Mouse (Mus musculus) limb, embryonic 15.5 days (tissue): ENCODE measurements around the gene Tjp1. TPM values are rescaled to one million over a fixed set of nuclear protein-coding genes. Genes with fewer than 3 reads are reported as not detected.

ENCODE experiments used
- ATAC-seq: fragments of 200-750 bp; cut with Nextera tagmentation; 2 replicates; pipeline ENCODE4 v1.8.0; 2017; ENCODE audit warnings: low read depth, moderate TSS enrichment; ENCODE audit not compliant: insufficient number of reproducible peaks, low FRiP score, low TSS enrichment
- H3K27ac ChIP-seq: fragments of 300-500 bp; sonication (generic); 2 replicates; pipeline ENCODE4 v1.5.1; 2015; ENCODE audit warnings: moderate library complexity, mild to moderate bottlenecking, inconsistent platforms
- H3K27me3 ChIP-seq: fragments of 300-500 bp; sonication (generic); 2 replicates; pipeline ENCODE4 v1.6.1; 2015; ENCODE audit warnings: inconsistent platforms
- H3K36me3 ChIP-seq: fragments of 300-500 bp; sonication (generic); 2 replicates; pipeline ENCODE4 v1.6.1; 2015; ENCODE audit warnings: inconsistent platforms
- H3K4me1 ChIP-seq: fragments of 300-500 bp; sonication (generic); 2 replicates; pipeline ENCODE4 v1.6.1; 2015; ENCODE audit warnings: inconsistent platforms
- H3K4me2 ChIP-seq: fragments of 300-500 bp; sonication (generic); 2 replicates; pipeline ENCODE4 v1.6.1; 2015; ENCODE audit warnings: mild to moderate bottlenecking, inconsistent platforms
- H3K4me3 ChIP-seq: fragments of 300-500 bp; sonication (generic); 2 replicates; pipeline ENCODE4 v1.5.1; 2015; ENCODE audit warnings: mild to moderate bottlenecking, inconsistent platforms
- H3K9ac ChIP-seq: fragments of 300-500 bp; sonication (generic); 2 replicates; pipeline ENCODE4 v1.6.1; 2015; ENCODE audit warnings: inconsistent platforms
- H3K9me3 ChIP-seq: fragments of 300-500 bp; sonication (generic); 2 replicates; pipeline ENCODE4 v1.6.1; 2016; ENCODE audit warnings: inconsistent platforms
- WGBS: fragments of 180-500 bp; shearing (Covaris S2); methylation state at CpG from one replicate; pipeline ENCODE4 v1.1.7; 2015; 5-methylcytosine and 5-hydroxymethylcytosine counted together
- polyA plus RNA-seq: library from polyadenylated mRNA; unstranded; fragments of >200 nt; fragmentation: Nextera tagmentation; extraction: Ambion mirVana; gene quantifications from 2 replicates; pipeline ENCODE4 v1.2.1, GENCODE M21; 2015

The Tjp1 gene
- polyA plus RNA-seq, 1 experiment from 2014 or later, result 25.1 TPM

- Histone ChIP-seq H3K27me3 (no peaks in the 10 kb centered on the region), H3K9ac (no peak overlapping the region), H3K4me2 (no peak overlapping the region), H3K9me3 (no peaks in the 10 kb centered on the region), H3K27ac (no peak overlapping the region), H3K4me1 (no peaks in the 10 kb centered on the region), H3K36me3 (peaks cover 51% of the 10 kb centered on the region), H3K4me3 (no peak overlapping the region)
- 88% methylated on average over 7 of the region's 7 CpGs for WGBS
- ATAC-seq, result no peak
Measured at GRCm38 (mm10) chr7:65337581-65338270, 189.9 kb downstream of the Tjp1 start.

- H3K9ac ChIP-seq, result no peak overlapping the region
- no peak for ATAC-seq
- H3K36me3 ChIP-seq, result peaks cover 42% of the 10 kb centered on the region
- H3K4me2 ChIP-seq, result no peak overlapping the region
- H3K27ac ChIP-seq, result no peak overlapping the region
- no peaks in the 10 kb centered on the region for H3K27me3 ChIP-seq
- H3K4me3 ChIP-seq, result no peak overlapping the region
- 80% methylated on average over 2 of the region's 2 CpGs for WGBS
- H3K9me3 ChIP-seq, result no peaks in the 10 kb centered on the region
- no peaks in the 10 kb centered on the region for H3K4me1 ChIP-seq
Measured at GRCm38 (mm10) chr7:65333081-65333760, 194.4 kb downstream of the Tjp1 start.

- Histone ChIP-seq H3K4me1 (no peaks in the 10 kb centered on the region), H3K36me3 (peaks cover 47% of the 10 kb centered on the region), H3K9ac (no peak overlapping the region), H3K27ac (no peak overlapping the region), H3K9me3 (no peaks in the 10 kb centered on the region), H3K4me3 (no peak overlapping the region), H3K4me2 (no peak overlapping the region), H3K27me3 (no peaks in the 10 kb centered on the region)
- no peak for ATAC-seq
- WGBS, result 69% methylated on average over 5 of the region's 5 CpGs
Measured at GRCm38 (mm10) chr7:65319047-65319725, 208.4 kb downstream of the Tjp1 start.

GRCm38 (mm10) chr7:65317418-65317817, 210.2 kb downstream of the Tjp1 start:
- 35% methylated on average over 5 of the region's 5 CpGs for WGBS
- H3K9me3 ChIP-seq, result no peaks in the 10 kb centered on the region
- ATAC-seq, result no peak
- no peak overlapping the region for H3K4me2 ChIP-seq
- no peak overlapping the region for H3K9ac ChIP-seq
- no peak overlapping the region for H3K4me3 ChIP-seq
- H3K27me3 ChIP-seq, result no peaks in the 10 kb centered on the region
- H3K4me1 ChIP-seq, result no peaks in the 10 kb centered on the region
- no peak overlapping the region for H3K27ac ChIP-seq
- H3K36me3 ChIP-seq, result peaks cover 56% of the 10 kb centered on the region

GRCm38 (mm10) chr7:65315182-65315581, 212.4 kb downstream of the Tjp1 start:
- no peak overlapping the region for H3K9ac ChIP-seq
- no peaks in the 10 kb centered on the region for H3K27me3 ChIP-seq
- no peaks in the 10 kb centered on the region for H3K9me3 ChIP-seq
- H3K4me3 ChIP-seq, result no peak overlapping the region
- H3K4me2 ChIP-seq, result no peak overlapping the region
- 85% methylated on average over 2 of the region's 2 CpGs for WGBS
- no peak overlapping the region for H3K27ac ChIP-seq
- no peaks in the 10 kb centered on the region for H3K4me1 ChIP-seq
- ATAC-seq, result no peak
- H3K36me3 ChIP-seq, result peaks cover 69% of the 10 kb centered on the region

GRCm38 (mm10) chr7:65296675-65297589, 230.6 kb downstream of the Tjp1 start:
- Histone ChIP-seq H3K9me3 (no peaks in the 10 kb centered on the region), H3K36me3 (peaks cover 21% of the 10 kb centered on the region), H3K4me1 (peaks cover 10% of the 10 kb centered on the region; the same call in 1 of the 2 replicates), H3K9ac (no peak overlapping the region), H3K4me2 (no peak overlapping the region), H3K4me3 (no peak overlapping the region), H3K27me3 (no peaks in the 10 kb centered on the region), H3K27ac (no peak overlapping the region)
- 48% methylated on average over 6 of the region's 6 CpGs for WGBS
- ATAC-seq, result peak; percentile 24; the same call in 1 of the 2 replicates

GRCm38 (mm10) chr7:65282886-65283285, 244.7 kb downstream of the Tjp1 start:
- Histone ChIP-seq H3K9me3 (no peaks in the 10 kb centered on the region), H3K4me3 (no peak overlapping the region), H3K9ac (no peak overlapping the region), H3K4me1 (no peaks in the 10 kb centered on the region), H3K27ac (no peak overlapping the region), H3K4me2 (no peak overlapping the region), H3K36me3 (no peaks in the 10 kb centered on the region), H3K27me3 (no peaks in the 10 kb centered on the region)
- no peak for ATAC-seq
- WGBS, result 72% methylated on average over 16 of the region's 16 CpGs

- no peak for ATAC-seq
- WGBS, result 79% methylated on average over 3 of the region's 3 CpGs
- H3K36me3 ChIP-seq, result no peaks in the 10 kb centered on the region
- H3K4me3 ChIP-seq, result no peak overlapping the region
- no peak overlapping the region for H3K4me2 ChIP-seq
- no peak overlapping the region for H3K27ac ChIP-seq
- H3K9ac ChIP-seq, result no peak overlapping the region
- H3K27me3 ChIP-seq, result no peaks in the 10 kb centered on the region
- H3K9me3 ChIP-seq, result no peaks in the 10 kb centered on the region
- no peaks in the 10 kb centered on the region for H3K4me1 ChIP-seq
Measured at GRCm38 (mm10) chr7:65281960-65282359, 245.6 kb downstream of the Tjp1 start.

- Histone ChIP-seq H3K4me1 (no peaks in the 10 kb centered on the region), H3K9ac (no peak overlapping the region), H3K9me3 (no peaks in the 10 kb centered on the region), H3K36me3 (no peaks in the 10 kb centered on the region), H3K4me3 (no peak overlapping the region), H3K27ac (no peak overlapping the region), H3K27me3 (no peaks in the 10 kb centered on the region), H3K4me2 (no peak overlapping the region)
- 75% methylated on average over 10 of the region's 10 CpGs for WGBS
- no peak for ATAC-seq
Measured at GRCm38 (mm10) chr7:65280944-65281912, 246.4 kb downstream of the Tjp1 start.

GRCm38 (mm10) chr7:65279277-65279676, 248.3 kb downstream of the Tjp1 start:
- ATAC-seq, result no peak
- Histone ChIP-seq H3K9me3 (no peaks in the 10 kb centered on the region), H3K36me3 (no peaks in the 10 kb centered on the region), H3K27me3 (no peaks in the 10 kb centered on the region), H3K4me3 (no peak overlapping the region), H3K9ac (no peak overlapping the region), H3K4me2 (no peak overlapping the region), H3K4me1 (0 out of 2 replicates have a peak, but pooled peaks cover 2% of the 10 kb centered on the region), H3K27ac (no peak overlapping the region)
- WGBS, result 64% methylated on average over 13 of the region's 13 CpGs
